Mouse (Mus musculus) testis, postnatal 10 days (tissue): ENCODE data around the gene Birc6.
A peak's percentile ranks its signal among the peaks of the same experiment; 100 is the strongest.
"Not testable (repeated sequence)": the region's sequence is repeated elsewhere in the genome, so short reads cannot be mapped to it uniquely, and the experiment has no call there.

ENCODE experiments used
- DNase-seq: peaks from one replicate; pipeline ENCODE4 v3.0.0; 2021; ENCODE audit warnings: low spot score

Gene Birc6

DNA sequence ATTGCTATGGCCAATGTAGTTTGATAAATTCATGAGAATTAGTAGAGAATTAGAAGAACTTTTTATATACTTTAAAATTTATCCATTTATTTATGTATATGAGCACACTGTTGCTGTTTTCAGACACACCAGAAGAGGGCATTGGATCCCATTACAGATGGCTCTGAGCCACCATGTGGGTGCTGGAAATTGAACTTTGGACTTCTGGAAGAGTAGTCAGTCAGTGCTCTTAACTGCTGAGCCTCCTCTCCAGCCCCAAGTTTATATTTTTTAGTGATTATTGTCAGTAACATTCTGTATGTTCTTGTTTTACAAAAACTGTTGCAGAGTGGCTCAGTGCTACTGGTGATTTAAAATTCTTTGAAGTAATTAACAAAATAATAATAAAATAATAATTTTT, 36.1 kb downstream of the Birc6 start:
- no peak for DNase-seq

DNA sequence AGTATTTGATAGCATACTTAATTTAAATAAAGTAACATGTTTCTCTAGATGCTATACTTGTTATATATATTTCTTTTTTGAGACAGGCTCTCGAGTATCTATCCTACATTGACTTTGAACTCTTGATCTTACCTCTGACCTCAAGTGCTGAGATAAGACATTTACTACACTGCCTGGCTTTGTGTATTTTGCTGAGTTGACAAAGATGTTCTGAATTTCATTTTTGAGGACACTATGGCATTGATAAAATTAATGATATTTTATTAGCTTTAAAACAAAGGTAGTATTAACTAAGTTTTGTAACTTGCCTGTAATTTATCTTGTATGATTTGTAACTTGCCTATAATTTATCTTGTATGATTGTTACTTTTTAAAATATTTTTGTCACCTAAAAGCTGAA, 41.1 kb downstream of the Birc6 start:
- DNase-seq, result no peak

DNA sequence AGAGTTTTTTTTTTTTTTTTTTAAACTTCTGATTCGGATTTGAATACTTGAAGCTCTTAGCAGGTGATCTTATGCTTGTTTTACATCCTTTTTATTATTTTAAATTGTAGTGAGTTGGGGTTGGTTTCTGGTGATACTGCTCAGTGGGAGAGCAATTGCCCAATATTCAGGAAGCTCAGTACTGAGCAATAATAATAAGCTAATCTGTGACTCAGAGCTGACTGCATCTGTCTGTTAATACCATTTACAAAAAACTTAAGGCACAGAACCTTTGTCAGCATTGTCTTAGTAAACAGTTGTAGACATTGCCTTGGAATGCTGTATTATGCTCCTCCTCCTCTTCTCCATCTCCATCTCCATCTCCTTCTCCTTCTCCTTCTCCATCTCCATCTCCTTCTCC, 42.5 kb downstream of the Birc6 start:
- no peak for DNase-seq

DNA sequence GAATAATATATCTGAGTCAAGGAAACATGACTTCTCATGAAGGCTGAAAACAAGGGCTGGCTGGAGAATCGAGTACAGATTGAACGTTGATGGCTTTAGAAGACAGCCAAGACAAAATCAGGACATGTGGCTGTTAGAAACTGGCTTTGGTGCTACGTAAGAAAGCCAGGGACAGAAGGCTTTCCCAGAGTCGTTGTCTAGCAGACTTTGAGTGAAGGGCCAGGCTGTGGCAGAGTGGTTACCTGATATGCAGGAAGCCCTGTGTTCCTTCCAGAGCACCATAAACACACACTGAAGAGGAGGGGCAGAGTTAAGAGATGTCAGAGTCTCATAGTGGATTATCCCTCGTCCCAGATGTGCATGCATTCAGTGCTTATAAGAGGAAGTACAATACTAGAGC, 49.1 kb downstream of the Birc6 start:
- DNase-seq, result no peak

DNA sequence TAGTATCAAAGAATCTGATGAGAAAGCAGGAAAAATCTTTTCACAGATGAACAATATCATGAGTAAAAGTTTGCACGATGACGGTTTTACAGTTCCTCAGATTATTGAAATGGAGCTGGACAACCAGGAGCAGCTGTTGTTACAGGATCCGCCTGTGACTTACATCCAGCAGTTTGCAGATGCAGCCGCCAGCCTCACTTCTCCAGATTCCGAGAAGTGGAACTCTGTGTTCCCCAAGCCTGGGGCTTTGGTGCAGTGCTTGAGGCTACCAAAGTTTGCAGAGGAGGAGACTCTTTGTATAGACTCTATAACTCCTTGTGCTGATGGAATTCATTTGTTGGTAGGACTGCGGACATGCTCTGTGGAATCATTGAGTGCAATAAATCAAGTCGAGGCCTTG, 51.5 kb downstream of the Birc6 start:
- no peak for DNase-seq

DNA sequence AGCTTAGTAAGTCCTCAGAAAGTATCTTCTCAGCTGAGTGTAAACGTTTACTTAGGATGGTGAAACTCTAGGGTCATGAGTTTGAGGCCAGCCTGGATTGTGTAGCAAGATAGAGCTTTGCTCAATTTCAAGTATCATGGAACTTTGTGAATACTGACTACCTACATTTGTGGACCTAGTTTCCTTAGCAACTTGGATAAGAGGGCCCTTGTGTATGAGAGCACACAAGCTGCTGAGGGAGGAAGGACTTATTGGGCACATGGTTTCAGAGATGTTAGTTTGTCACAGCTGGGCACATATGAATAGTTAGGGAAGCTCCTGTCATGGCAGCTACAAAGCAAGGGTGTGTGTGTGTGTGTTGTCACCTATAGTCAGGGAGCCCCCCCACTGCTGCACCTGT, 52.6 kb downstream of the Birc6 start:
- DNase-seq, result no peak

DNA sequence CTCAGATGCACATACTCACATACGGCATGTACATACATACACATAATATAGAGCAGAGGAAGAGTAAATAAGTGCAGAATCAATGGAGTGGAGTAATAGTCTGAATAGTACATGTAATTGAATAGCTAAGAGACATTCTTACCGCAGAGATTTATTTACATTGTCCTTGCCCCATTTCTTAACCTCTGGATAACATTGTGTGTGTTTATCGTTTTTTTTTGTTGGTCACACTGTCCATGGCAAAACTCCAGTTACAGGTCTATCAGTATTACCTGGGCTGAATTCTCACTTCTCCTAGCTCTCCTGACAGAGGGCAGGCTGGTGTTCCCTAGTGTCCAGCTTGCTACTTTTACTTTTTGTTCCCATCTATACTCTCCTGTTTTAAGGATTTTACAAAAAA, 58.7 kb downstream of the Birc6 start:
- DNase-seq, result no peak

DNA sequence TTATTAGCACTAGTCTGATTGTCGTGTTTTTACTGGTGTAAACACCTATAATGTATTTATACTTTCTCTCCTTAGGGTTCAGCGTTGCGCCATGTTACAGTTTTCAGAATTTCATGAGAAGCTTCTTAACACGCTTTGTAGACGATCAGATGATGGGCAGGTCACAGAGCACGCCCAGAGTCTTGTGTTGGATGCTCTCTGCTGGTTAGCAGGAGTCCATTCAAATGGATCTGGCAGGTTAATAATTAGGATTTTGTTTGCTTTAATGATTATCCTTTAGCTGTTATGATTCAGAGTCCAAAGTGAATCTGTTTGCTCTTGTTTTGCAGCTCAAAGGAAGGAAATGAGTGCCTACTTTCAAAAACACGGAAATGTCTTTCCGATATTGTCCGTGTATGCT, 70.8 kb downstream of the Birc6 start:
- no peak for DNase-seq

DNA sequence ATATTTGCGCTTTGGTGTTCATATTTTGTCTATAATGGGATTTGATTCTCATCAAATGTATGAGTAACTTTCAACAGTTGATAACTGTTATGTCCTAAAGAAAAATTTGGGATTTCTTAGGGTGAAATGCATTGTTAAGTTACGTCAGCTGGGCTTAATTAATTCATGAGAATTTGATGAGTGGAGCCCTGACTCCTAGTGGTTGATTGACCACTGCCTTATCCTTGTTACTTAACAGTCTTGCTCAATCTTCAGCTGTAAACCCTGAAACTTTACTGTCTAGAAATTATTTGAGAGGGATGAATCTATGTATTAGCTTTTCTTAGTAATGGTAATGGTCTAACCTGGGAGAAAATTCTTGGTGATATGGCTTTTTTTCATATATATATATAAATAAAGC, 71.3 kb downstream of the Birc6 start:
- no peak for DNase-seq

DNA sequence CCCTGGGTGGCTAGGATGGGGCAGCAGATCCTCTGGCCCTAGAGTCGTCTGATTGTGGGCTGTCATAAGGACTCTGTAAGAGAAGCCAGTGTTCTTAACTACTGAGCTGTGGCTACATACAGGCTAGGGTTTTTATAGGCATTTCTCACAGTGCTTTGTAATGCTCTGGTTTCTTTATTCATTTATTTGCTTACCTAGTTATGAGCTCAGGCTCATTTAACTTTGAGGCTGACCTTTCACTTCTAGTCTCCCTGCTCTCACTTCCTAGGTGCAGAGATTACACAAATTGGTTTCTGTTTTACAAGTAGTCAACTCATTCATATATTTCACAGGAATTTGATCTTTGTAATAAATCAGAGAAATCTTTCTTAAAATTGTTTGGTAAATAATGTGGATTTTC, 73.1 kb downstream of the Birc6 start:
- no peak for DNase-seq

DNA sequence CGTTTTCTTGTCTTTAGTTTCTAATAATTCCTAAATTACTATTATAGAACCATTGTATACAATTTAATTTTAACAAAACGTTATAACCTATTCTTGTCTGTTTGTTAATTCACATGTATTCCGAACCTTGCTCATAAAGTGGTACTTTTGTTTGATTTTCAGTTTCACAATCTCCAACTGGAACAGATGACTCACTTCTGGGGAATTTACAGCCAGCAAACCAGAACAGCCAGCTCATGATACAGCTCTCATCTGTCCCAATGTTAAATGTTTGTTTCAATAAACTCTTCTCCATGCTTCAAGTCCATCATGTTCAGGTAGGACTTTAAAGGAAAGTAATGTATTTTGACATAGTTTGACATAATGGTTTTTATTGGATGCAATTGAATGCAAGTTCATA, 102.7 kb downstream of the Birc6 start:
- no peak for DNase-seq

DNA sequence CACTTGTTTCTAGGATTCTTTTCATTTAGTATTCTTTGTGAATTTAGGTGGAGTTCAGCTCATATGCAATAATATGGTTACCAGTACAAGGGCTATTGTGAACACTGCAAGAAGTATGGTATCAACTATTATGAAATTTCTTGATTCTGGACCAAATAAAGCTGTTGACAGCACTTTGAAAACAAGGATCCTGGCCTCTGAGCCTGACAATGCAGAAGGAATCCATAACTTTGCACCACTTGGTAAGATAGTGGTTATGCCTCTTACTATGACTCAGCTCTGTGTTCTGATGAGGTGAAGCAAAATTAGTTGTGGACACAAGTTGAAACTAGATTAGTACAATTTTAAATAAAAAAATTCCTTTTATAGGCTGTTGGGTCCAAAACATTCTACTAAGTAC, 114.3 kb downstream of the Birc6 start:
- no peak for DNase-seq

DNA sequence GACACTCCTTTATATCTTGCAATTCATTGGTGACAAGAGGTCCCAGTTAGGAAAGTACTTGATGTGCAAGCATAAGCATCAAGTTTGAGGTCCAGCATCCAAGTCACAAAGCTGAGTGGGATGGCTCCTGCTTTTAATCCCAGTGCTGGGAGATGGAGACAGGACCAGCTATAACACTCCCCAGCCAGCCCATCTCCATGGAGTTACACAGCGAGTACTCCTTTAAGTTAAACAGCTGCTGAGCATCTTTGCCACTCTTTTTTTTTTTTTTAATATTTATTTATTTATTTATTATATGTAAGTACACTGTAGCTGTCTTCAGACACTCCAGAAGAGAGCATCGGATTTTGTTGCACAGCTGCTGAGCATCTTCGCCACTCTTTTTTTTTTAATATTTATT, 130.3 kb downstream of the Birc6 start:
- DNase-seq, result no peak

DNA sequence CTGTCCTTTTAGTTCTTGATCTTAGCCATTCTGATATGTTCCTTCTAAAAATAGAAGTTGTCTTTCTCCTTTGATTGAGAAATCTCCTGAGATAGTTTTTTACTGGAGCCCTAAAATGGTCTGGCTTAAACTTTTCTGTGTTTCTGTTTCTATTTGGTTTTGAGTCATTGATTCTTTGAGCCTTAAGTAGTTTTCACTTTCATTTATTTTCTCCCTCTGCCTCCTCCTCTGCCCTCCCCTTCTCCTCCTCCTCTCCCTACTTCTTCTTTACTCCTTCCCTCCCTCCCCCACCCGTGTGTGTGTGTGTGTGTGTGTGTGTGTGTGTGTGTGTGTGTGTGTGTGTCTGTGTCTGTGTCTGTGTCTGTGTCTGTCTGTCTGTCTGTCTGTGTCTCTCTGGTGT, 139.9 kb downstream of the Birc6 start:
- no peak for DNase-seq

DNA sequence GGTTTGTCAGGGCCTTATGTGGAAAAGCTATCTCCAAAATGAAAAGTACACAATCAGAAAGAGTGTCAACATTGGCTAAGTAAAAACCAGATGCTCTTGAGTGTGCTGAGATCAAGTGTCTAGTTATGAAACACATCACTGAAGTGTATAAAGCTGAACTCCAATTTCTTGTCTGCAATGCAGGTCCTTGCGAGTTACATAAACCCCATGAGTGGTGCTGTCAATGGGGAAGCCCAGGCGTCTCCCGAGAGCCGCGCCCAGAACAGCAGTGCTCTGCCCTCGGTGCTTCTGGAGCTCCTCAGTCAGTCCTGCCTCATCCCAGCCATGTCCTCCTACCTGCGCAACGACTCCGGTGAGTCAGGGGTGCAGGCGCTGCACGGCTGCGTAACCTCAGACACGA, 141.9 kb downstream of the Birc6 start:
- no peak for DNase-seq

DNA sequence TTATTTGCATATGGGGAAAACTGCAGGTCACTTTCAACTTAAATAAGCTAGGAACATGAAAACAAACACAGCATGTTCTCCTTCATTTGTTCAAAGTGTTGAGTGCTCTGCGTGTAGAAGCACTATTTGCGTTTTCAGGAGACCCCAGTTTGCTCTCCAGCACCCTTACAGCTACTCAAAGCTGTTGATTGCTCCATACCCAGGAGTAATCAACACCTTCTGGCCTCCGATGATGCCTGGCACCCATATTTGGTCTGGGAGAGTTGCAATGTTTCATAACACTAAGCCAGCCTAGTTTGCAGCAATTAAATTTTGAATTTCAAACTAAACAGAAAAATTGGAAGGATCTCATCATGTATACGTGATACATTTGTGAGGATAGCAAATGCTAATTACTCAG, 144.4 kb downstream of the Birc6 start:
- no peak for DNase-seq

DNA sequence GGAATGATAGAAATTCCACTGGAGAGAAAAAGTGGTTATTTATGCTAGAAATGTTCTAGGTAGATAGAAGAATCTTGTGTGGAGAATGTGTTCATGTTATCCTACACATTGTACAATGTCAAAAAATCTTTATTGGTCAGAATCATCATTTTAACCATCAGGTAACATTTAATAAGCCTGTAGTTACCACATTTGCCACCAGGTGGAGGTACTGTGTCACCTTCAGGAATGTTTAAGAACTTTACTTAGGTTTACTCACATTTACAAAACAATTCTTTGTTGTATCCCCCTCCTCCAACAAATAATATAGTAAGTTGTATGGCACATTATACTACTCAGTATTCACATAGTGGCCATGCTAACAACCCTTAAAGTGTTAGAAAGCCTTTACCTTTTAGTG, 145.2 kb downstream of the Birc6 start:
- peak; percentile 47 for DNase-seq

DNA sequence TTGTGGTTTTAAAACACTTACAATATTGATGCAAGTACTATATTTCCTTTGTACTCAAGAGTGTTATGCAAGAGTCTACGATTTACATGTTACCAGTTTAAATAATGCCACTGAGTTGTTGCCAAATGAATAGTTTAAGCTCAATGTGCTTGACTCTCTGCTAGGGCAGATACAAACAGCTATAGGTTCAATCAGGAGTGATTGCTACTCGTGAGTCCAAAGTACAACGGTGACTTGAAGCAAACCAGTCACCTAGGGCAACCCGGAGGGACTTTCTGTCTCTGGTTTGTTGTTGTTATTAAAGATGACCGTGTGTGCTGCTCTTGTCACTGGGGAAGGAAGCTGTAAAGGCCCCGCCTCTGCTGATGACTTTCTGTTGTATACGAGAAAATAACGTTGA, 150.0 kb downstream of the Birc6 start:
- no peak for DNase-seq

DNA sequence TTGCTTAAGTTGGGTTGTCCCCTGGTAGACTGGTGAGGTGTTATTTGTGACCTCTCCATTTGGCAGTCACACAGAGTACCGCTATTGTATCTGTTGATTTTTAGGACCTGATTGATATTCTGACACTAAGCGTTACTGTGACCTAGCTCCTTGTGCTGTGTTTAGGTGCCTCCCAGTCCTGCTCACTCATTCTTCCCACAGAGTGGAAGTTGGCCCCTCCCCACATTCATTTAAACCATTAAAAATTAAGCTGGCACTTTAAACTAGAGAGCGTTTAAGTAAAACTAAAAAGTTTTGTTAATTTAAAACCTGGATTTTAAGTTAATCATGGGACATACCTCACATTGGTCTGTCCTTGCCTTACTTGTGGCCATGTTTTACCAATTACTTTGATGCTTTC, 156.8 kb downstream of the Birc6 start:
- DNase-seq, result no peak

DNA sequence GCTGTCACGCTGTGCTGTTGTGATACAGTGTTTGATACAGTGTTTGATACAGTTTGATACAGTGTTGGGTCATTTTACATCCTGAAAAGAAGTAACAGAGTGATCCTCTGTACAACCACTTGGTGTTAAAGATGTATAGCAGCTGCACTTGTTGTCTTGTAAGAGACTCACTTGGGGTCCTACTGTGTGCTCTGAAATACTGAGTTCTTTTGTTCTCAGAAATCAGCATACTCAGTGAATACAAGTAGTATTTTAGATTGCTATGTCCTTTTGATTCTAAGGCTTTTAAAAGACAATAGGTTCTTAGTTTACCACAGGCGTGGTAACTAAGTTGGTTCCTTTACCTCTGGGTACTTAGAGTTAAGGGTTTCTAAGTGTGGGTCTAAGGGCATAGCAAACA, 160.5 kb downstream of the Birc6 start:
- no peak for DNase-seq

DNA sequence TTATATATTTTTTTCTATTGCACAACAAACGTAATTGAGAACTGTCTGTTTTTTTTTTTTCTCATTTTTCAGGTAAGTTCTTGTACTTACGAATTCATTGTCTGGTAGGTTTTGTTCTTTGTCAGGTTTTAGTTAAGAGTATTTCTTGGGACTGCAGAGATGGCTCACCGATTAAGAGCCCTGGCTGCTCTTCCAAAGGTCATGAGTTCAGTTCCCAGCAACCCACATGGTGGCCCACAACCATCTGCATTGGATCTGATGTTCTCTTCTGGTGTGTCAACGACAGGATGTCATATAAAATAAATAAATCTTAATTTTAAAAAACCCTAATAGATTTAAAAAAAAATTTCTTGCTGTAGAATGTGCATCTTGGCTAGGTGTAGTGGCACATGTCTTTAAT, 161.3 kb downstream of the Birc6 start:
- no peak for DNase-seq

DNA sequence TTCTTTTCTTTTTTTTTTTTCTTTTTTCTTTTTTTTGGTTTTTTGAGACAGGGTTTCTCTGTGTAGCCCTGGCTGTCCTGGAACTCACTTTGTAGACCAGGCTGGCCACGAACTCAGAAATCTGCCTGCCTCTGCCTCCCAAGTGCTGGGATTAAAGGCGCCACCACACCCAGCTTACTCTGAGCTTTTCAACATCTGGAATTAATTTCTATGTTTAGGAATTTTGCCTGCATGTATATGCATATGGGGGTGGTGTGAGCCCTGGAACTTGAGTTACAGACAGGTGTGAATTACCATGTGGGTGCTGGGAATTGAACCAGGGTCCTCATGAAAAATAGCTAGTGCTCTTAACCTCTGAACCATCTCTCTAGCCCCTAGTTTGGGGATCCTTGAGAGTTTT, 173.6 kb downstream of the Birc6 start:
- not testable (repeated sequence) for DNase-seq

DNA sequence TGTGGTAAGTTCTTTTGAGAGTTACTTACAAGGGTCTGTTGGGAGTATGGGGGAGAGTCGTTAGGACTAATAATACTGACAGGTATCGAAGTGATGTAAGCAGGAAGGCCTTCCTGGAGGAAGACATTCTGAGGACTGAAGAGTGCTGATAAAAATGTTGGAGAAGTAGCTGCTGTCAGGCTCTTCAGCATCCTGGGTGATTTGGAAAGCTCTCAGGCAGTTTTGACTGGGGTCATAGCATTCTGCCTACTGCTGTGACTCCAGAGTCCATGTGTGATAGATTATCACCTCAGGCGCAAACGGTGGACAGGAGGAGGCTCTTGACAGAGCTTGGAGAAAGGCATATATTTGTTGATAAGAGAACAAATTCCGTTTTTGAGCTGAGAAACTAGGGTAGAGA, 177.4 kb downstream of the Birc6 start:
- DNase-seq, result no peak

DNA sequence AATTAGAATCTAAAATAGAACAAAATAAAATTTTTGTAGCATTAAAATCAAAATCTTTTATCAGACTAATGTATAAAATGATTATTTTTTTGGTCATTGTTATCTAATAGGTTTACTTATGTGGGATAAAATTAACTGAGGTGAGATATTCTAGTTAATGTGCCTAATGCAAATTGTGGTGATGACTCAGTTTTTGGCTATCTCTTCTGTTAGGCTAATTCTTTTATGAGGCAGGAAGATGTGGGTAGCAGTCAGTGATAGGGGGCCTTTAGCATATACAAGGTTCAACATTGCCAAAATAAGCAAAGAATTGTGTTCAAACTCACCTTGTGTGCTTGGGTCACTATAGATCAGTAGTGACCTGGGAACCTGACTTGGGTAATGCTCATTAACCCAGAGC, 178.5 kb downstream of the Birc6 start:
- DNase-seq, result no peak

DNA sequence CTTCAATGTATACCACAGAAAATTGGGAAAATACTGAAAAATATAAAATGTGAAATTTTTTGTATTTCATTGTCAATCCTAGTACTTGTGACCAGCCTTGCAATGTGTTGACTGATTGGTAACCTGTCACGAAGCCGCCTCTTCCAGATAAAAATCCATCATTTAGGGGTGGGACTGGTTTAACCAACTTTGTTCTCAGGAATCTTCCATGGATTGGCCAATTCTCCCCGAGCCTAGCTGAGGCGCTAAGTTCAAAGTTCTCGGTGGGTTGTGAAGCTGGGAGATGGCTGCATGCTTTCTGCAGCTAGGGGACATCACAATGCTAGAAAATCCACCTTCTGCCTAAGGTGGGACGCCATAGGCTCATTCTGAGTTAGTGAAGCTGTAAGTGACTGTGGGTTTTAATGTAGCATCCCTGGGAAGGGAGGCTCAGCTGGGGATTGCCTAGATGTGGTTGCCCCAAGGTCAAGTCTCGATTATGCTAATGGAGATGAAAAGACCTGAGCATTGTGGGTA, 179.6 kb downstream of the Birc6 start:
- no peak for DNase-seq
